Mouse (Mus musculus) layer of hippocampus, postnatal 25 days (tissue): ENCODE data around the gene Hist1h4k. TPM values are rescaled to one million over a fixed set of nuclear protein-coding genes. Genes with fewer than 3 reads are reported as not detected.
"Not testable (repeated sequence)": the region's sequence is repeated elsewhere in the genome, so short reads cannot be mapped to it uniquely, and the experiment has no call there.

ENCODE experiments used
- DNase-seq, 2 experiments: peaks; one replicate each; pipeline ENCODE4 v3.0.0; 2022; ENCODE audit warnings: mixed read lengths in 2 of 2, low spot score in 1 of 2; ENCODE audit errors: extremely low spot score in 1 of 2
- total RNA-seq, 2 experiments: library from RNA; stranded (reverse); gene quantifications; 2 replicates each; pipeline ENCODE4 v1.2.3; 2021

Gene Hist1h4k
- 100 to 1,000 TPM; 272 to 320 TPM for total RNA-seq

- peak; percentile 90 to 91 for DNase-seq
These were observed at the start of gene Hist1h4k for GRCm38 (mm10) chr13:21750159-21751017. Gene Hist1h4k, minus strand, starts transcription at chr13:21750505.

- not testable (repeated sequence) for DNase-seq
These were observed 46.9 kb upstream of the Hist1h4k start for GRCm38 (mm10) chr13:21797163-21797562.

GRCm38 (mm10) chr13:21795584-21795983 is 45.3 kb upstream of the Hist1h4k start:
- no peak for DNase-seq

GRCm38 (mm10) chr13:21790601-21791283 is 40.4 kb upstream of the Hist1h4k start:
- no peak for DNase-seq

GRCm38 (mm10) chr13:21789925-21790324 is 39.6 kb upstream of the Hist1h4k start:
- DNase-seq = no peak

GRCm38 (mm10) chr13:21787760-21788593 is 37.7 kb upstream of the Hist1h4k start:
- no peak for DNase-seq

GRCm38 (mm10) chr13:21786899-21787629 is 36.8 kb upstream of the Hist1h4k start, which contains the start of the genes Hist1h2an and Hist1h2bp:
Gene Hist1h2an, minus strand, starts transcription at chr13:21787218.
Gene Hist1h2bp, plus strand, starts transcription at chr13:21787461.
- peak; percentile 61 to 62 for DNase-seq

GRCm38 (mm10) chr13:21786189-21786898 is 36.0 kb upstream of the Hist1h4k start:
- no peak for DNase-seq

GRCm38 (mm10) chr13:21784311-21784710 is 34.0 kb upstream of the Hist1h4k start:
- DNase-seq = no peak

- peak in 1 of 2 experiments; percentile 21 for DNase-seq
These were observed 33.4 kb upstream of the Hist1h4k start for GRCm38 (mm10) chr13:21783734-21784161.

- DNase-seq = peak; percentile 24 to 36
These were observed 32.9 kb upstream of the Hist1h4k start, which contains the start of gene Hist1h3i for GRCm38 (mm10) chr13:21783255-21783617. Gene Hist1h3i, minus strand, starts transcription at chr13:21783370.

GRCm38 (mm10) chr13:21782361-21783254 is 32.3 kb upstream of the Hist1h4k start:
- DNase-seq = peak in 1 of 2 experiments; percentile 30

GRCm38 (mm10) chr13:21781639-21782038 is 31.3 kb upstream of the Hist1h4k start:
- DNase-seq = no peak

- DNase-seq = no peak
These were observed 30.8 kb upstream of the Hist1h4k start for GRCm38 (mm10) chr13:21781021-21781555.

- peak in 1 of 2 experiments; percentile 44 for DNase-seq
These were observed 29.7 kb upstream of the Hist1h4k start, which contains the start of gene Hist1h1b for GRCm38 (mm10) chr13:21779767-21780731. Gene Hist1h1b, minus strand, starts transcription at chr13:21780625.
